Mouse (Mus musculus) liver, postnatal 0 days (tissue): ENCODE results near the gene Adgrl2.

Experiments used
- CTCF ChIP-seq: sonication (generic); IDR thresholded peaks from 2 replicates; pipeline ENCODE4 v1.5.1; 2016; ENCODE audit warnings: antibody characterized with exemption, low read depth
- EP300 ChIP-seq: IDR thresholded peaks from 2 replicates; pipeline ENCODE4 v1.6.1; 2016; ENCODE audit warnings: antibody characterized with exemption, low read depth, mild to moderate bottlenecking

DNA sequence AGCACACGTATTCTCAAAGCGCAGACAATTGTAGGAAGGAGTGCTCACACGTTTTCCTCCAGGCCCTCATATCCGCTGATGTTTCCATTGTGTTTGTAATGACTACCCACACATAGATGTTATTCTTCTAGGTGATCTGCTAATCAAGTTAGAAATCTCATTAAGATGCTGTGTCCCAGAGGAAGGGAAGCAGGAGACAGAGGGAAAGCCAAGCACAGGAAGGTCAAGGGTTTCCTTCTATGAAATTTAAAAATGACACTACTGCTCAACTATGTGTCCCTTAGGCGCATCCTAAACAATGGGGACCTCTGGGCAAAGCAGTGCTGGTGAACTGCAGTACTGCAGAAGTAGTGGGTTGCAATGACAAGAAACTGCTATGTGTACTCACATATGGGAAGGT, 102.5 kb downstream of the Adgrl2 start:
- TF ChIP-seq CTCF = no peak
- no peak for TF ChIP-seq EP300
